Mouse (Mus musculus): ENCODE results near the gene 9830107B12Rik.

The 9830107B12Rik gene

DNA sequence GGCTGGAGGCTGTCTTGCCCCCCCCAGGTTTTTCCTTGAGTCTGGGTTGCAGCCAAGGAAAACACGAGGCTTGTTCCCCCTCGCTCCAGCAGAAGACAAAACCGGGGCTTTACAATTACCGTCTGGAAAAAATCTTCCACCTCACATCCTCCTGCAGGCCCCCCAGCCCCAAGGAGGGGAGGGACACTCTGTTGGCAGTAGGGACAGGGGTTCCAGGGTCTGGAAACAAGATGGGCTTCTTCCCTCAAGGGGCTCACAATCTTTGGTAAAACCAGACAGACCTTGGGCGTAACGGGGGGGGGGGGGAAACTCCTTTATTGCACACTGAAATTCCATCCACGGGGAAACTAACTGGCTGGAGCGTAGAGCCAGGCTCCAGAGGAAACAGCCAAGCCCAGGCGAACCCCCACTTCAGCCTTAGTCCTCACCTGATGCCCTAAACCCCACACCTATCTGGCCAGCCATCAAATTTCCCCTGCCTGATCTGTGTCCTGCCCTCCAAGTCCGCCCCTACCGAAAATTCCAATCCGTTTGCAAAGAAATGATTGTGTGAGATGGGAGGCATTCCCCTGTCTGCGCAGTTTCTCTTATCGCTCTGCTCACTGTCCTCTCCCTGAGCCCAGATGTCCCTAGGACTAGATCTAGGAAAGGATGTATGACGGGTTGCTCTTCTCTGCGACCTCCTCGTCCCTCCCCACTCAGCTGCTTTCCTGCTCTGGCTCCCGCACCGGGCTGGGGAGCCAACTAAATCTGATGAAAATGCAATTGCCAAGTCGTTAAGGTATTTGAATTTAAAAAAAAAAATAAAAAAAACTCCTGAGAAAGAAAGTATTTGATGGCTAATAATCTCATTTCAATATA lies 51.0 kb downstream of the 9830107B12Rik start:
- in situ Hi-C loops (cut with MboI, MseI): loop anchor here (5.0 kb wide), 1 partner anchor 168 kb away; no protein-coding TSS in a partner anchor

DNA sequence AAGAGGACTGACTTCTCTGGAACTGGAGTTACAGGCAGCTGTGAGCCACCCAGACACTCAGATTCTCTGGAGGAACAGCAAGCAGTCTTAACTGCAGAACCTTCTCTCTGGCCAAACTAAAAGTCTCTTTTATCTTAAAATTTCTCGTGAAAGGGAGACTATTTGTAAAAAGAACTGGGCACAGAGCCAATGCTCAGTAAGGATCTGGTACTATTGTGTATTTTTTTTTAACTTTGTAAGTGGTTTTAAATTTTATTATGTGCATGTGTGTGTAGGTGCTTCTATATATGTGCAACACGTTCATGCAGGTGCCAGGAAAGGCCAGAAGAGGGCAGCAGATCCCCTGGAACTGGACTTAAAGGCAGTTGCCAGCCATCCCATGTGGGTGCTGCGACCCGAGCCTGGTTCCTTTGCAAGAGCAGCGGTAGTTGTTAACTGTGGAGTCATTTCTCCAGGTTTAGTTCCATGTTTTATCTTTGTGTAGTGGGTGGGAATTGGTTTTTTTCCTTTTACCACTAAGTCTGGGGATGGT lies 52.7 kb downstream of the 9830107B12Rik start:
- in situ Hi-C loops (cut with MboI, MseI): no loop called here

DNA sequence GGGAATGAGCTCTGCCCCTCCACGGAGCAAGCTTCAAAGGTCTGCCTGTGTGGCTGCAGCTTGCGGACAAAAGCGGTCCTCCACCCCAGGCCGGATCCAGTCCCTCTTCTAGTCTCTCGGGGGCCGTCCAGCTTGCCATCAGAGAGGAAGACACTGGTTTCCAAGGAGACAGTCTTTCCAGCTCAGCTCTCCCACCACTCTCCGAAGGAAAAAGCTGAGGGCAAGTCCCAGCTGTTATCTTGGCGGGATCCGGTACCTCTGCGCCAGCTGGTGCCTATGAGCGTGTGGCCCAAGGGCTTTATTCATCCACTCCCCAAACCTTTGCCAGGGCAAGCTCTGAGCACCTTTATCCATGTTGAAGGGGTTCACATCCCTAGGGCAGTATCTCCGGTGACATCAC lies 55.8 kb downstream of the 9830107B12Rik start:
- in situ Hi-C loops (cut with MboI, MseI): no loop called here

DNA sequence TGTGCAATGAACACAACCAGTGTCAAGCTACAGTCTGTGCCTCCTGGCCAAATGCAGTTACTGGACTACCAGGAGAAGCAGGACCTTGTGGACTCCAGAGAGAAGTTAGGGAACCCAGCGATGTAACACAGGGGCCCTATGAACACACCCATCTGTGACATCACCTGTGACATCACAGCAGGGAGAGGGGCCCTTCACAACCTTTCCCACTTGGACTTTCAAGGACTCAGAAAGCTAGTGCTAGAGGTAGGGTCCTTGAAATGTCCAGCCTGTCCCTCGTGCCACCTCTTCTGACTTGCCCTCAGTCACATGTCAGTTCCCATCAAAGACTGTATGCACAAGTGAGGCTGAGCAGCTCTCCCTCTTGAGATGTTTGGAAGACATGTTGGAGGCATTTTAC lies 56.6 kb downstream of the 9830107B12Rik start:
- in situ Hi-C loops (cut with MboI, MseI): no loop called here

DNA sequence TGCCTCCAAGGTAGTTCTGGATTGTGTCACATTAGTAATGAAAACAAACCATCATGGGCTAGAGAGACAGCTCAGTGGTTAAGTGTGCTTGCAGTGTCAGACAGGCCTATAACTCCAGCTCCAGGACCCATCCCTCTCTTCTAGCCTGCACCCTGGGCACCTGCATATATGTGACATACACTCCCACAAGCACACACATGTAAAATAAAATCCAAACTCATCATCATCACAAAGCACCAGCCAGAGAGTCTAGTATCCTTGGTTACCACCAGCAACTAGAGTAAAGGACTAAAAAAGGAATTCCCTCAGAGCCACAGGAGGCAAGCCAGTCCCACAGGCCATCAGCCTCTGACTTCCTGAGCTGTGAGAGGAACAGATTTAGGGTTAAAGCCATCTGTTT lies 57.0 kb downstream of the 9830107B12Rik start, which contains the start of gene 1700067P10Rik:
TSS of gene 1700067P10Rik (plus strand) at position 301 of the 400 bp plus-strand sequence.
- in situ Hi-C loops (cut with MboI, MseI): no loop called here

DNA sequence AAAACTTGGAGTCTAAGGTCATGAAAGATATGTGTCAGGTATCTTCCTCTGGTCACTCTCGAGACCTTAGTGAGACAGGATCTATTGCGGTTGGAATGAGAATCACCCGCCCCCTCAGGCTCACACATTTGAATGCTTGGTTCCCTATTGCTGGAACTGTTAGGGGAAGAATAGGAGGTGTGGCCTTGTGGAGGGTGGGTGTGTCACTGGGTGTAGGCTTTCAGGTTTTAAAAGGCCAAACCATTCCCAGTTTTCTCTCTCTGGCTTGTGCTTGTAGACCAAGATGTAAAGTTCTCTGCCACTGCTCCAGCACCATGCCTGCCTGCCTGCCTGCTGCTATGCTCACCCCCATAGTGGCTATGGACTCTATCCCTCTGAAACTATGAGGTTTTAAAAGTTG lies 65.4 kb downstream of the 9830107B12Rik start:
- in situ Hi-C loops (cut with MboI, MseI): no loop called here

Data from T-helper 2 cell (primary cell).